Mouse (Mus musculus) ES-Bruce4 (cell line): ENCODE results near the gene D330020A13Rik. TPM values are rescaled to one million over a fixed set of nuclear protein-coding genes. Genes with fewer than 3 reads are reported as not detected.
A peak's percentile ranks its signal among the peaks of the same experiment; 100 is the strongest.

Experiments
- H3K27ac ChIP-seq: 2 replicates; pipeline ENCODE4 v1.5.1; 2012; ENCODE audit warnings: low read length, inconsistent platforms; ENCODE audit not compliant: insufficient read depth
- H3K27me3 ChIP-seq: 2 replicates; pipeline ENCODE4 v1.6.1; 2012; ENCODE audit warnings: mild to moderate bottlenecking, low read length, inconsistent platforms; ENCODE audit not compliant: control insufficient read depth, poor library complexity, insufficient read depth, severe bottlenecking
- H3K36me3 ChIP-seq: 2 replicates; pipeline ENCODE4 v1.6.1; 2012; ENCODE audit warnings: inconsistent platforms, mild to moderate bottlenecking, low read length, moderate library complexity; ENCODE audit not compliant: control insufficient read depth, poor library complexity, insufficient read depth, severe bottlenecking
- H3K4me1 ChIP-seq: one replicate; pipeline ENCODE4 v1.8.1; 2011; ENCODE audit warnings: low read length; ENCODE audit not compliant: control insufficient read depth, insufficient read depth
- H3K4me3 ChIP-seq: 2 replicates; pipeline ENCODE4 v1.5.1; 2011; ENCODE audit warnings: low read depth, mild to moderate bottlenecking, low read length
- H3K9ac ChIP-seq: 2 replicates; pipeline ENCODE4 v1.6.1; 2012; ENCODE audit warnings: low read depth, mild to moderate bottlenecking, inconsistent platforms; ENCODE audit not compliant: poor library complexity, severe bottlenecking
- H3K9me3 ChIP-seq: replicated peaks from 2 replicates; pipeline ENCODE4 v1.6.1; 2012; ENCODE audit warnings: mild to moderate bottlenecking, low read length, inconsistent platforms; ENCODE audit not compliant: control insufficient read depth, poor library complexity, insufficient read depth, severe bottlenecking
- CTCF ChIP-seq: IDR thresholded peaks from one replicate; pipeline ENCODE4 v1.8.1; 2011; ENCODE audit warnings: low read depth, low read length
- EP300 ChIP-seq: IDR thresholded peaks from 2 replicates; pipeline ENCODE4 v1.6.1; 2011; ENCODE audit warnings: low read depth, low read length; ENCODE audit not compliant: insufficient read depth
- POLR2A ChIP-seq: IDR thresholded peaks from one replicate; pipeline ENCODE4 v1.8.1; 2011; ENCODE audit warnings: low read length; ENCODE audit not compliant: insufficient read depth
- polyA plus RNA-seq: library from polyadenylated mRNA; stranded (reverse); fragments of >200 nt; gene quantifications from 2 replicates; pipeline ENCODE4 v1.2.4, GENCODE M21; 2011; ENCODE audit warnings: low read depth; ENCODE audit not compliant: missing spikeins, insufficient read depth, insufficient read length

The D330020A13Rik gene
- polyA plus RNA-seq, 1 experiment = not detected

DNA sequence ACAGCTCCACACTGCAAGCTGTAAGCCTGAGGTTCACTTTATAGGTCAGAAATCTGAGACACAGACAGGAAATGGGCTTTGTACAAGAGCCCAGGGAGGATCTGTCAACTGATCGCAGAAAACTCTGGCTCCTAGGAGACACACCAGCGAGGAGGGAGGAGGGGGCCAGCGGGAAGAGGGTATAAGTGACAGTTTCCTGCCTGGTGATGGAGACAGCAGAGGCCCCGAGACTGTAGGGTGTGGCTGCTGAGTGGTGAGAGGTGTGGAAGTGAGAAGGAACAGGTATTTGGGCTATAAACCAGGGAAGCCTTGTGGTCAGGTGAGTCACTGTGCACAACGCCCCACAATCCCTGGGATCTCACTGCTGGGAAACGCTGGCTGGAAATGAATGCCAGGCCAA, 30.0 kb upstream of the D330020A13Rik start:
- TF ChIP-seq POLR2A (no peak), CTCF (no peak), EP300 (no peak)
- peaks cover 10% of the 10 kb centered on the region for H3K4me1 ChIP-seq
- H3K9me3 ChIP-seq = no peaks in the 10 kb centered on the region
- H3K27me3 ChIP-seq = no peaks in the 10 kb centered on the region
- H3K9ac ChIP-seq = no peak overlapping the region
- H3K27ac ChIP-seq = no peak overlapping the region
- no peak overlapping the region for H3K4me3 ChIP-seq
- H3K36me3 ChIP-seq = no peaks in the 10 kb centered on the region

DNA sequence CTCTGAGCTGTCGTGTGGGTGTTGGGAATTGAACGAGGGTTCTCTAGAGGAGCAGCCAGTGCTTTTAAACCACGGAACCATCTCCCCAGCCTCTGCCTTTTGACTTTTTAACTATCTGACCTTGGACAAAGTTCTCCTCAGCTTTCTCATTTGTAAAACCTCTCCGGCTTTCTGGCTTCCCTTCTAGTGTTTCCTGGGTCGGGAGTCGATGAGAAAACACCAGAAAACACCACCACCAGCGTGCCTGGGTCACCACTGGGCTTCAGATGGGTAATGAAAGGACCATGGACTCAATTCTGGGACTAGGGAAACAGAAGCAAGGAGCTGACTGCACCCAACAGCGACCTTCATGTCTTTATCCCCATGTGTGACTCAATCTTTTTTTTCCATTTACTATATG, 20.0 kb upstream of the D330020A13Rik start:
- no peaks in the 10 kb centered on the region for H3K27me3 ChIP-seq
- H3K4me3 ChIP-seq = no peak overlapping the region
- peaks cover 4% of the 10 kb centered on the region for H3K4me1 ChIP-seq
- TF ChIP-seq EP300 (no peak), CTCF (no peak), POLR2A (no peak)
- H3K27ac ChIP-seq = peak overlapping the region; percentile 81
- no peaks in the 10 kb centered on the region for H3K9me3 ChIP-seq
- H3K9ac ChIP-seq = no peak overlapping the region
- no peaks in the 10 kb centered on the region for H3K36me3 ChIP-seq

- Histone ChIP-seq H3K9ac (no peak overlapping the region), H3K36me3 (no peaks in the 10 kb centered on the region), H3K27ac (peak overlapping the region; percentile 59; the same call in 1 of the 2 replicates), H3K9me3 (no peaks in the 10 kb centered on the region), H3K4me3 (no peak overlapping the region), H3K27me3 (no peaks in the 10 kb centered on the region), H3K4me1 (peaks cover 4% of the 10 kb centered on the region)
- TF ChIP-seq POLR2A (no peak), CTCF (no peak), EP300 (peak; percentile 43; the same call in 1 of the 2 replicates)
Measured at GRCm38 (mm10) chr6:120274887-120275286, 19.3 kb upstream of the D330020A13Rik start.

DNA sequence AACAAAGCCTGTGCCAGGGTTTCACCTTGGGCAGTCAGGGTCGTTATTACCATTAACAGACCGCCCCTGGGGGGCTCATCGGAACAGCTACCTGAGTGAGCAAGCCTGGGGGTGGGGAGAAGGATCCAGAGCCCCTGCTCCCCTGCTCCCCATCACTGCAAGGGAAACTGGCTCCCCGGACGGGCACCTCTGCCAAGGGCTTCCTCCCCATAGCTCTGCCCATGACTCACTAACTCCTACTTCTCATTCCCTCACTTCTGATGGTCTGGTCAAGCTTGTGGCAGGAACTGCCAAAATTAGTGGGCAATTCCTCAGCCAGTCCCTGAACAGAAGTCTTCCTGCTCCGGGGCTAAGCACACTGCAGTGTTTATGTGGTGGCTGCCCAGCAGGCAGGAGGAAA, 18.9 kb upstream of the D330020A13Rik start:
- Histone ChIP-seq H3K27ac (peak overlapping the region; percentile 59), H3K9me3 (no peaks in the 10 kb centered on the region), H3K27me3 (no peaks in the 10 kb centered on the region), H3K4me3 (no peak overlapping the region), H3K36me3 (no peaks in the 10 kb centered on the region), H3K4me1 (peaks cover 5% of the 10 kb centered on the region), H3K9ac (no peak overlapping the region)
- TF ChIP-seq POLR2A (no peak), EP300 (no peak), CTCF (no peak)

GRCm38 (mm10) chr6:120276874-120277449, 17.2 kb upstream of the D330020A13Rik start:
- Histone ChIP-seq H3K27ac (no peak overlapping the region), H3K9ac (no peak overlapping the region), H3K4me1 (peaks cover 6% of the 10 kb centered on the region), H3K9me3 (no peaks in the 10 kb centered on the region), H3K27me3 (no peaks in the 10 kb centered on the region), H3K36me3 (no peaks in the 10 kb centered on the region), H3K4me3 (no peak overlapping the region)
- TF ChIP-seq POLR2A (no peak), EP300 (no peak), CTCF (no peak)

- Histone ChIP-seq H3K36me3 (no peaks in the 10 kb centered on the region), H3K4me1 (peaks cover 2% of the 10 kb centered on the region), H3K27me3 (no peaks in the 10 kb centered on the region), H3K9ac (no peak overlapping the region), H3K27ac (no peak overlapping the region), H3K4me3 (no peak overlapping the region), H3K9me3 (no peaks in the 10 kb centered on the region)
- TF ChIP-seq POLR2A = no peak
- no peak for TF ChIP-seq EP300
- no peak for TF ChIP-seq CTCF
Measured at GRCm38 (mm10) chr6:120287279-120287678, 6.9 kb upstream of the D330020A13Rik start.
